Mouse (Mus musculus) G1E (cell line): Measurements from ENCODE around the gene Dock4.

Experiments used
- CTCF ChIP-seq: IDR thresholded peaks from 2 replicates; pipeline ENCODE4 v1.5.1; 2012; ENCODE audit warnings: low read depth, low read length, inconsistent platforms, mixed read lengths
- GATA1 ChIP-seq: IDR thresholded peaks from 2 replicates; pipeline ENCODE4 v1.6.1; 2012; ENCODE audit warnings: borderline replicate concordance, low read length, inconsistent platforms, mixed read lengths
- GATA2 ChIP-seq: IDR thresholded peaks from 2 replicates; pipeline ENCODE4 v1.6.1; 2012; ENCODE audit warnings: low read depth, low read length, inconsistent platforms, borderline replicate concordance
- TAL1 ChIP-seq: conservative IDR thresholded peaks from 2 replicates; pipeline ENCODE4 v1.6.1; 2012; ENCODE audit warnings: low read depth, low read length, inconsistent platforms, mixed read lengths

GRCm38 (mm10) chr12:40535655-40536618 is 90.2 kb downstream of the Dock4 start:
- no peak for TF ChIP-seq CTCF
- no peak for TF ChIP-seq GATA1
- TF ChIP-seq TAL1 = no peak
- TF ChIP-seq GATA2 = no peak
